Mouse (Mus musculus): ENCODE results near the gene Kif11.

The Kif11 gene

GRCm38 (mm10) chr19:37377404-37377990, 1.3 kb downstream of the Kif11 start:
- no peak for DNase-seq (ENCODE audit: low read depth, low spot score)

- no peak for DNase-seq (ENCODE audit: low read depth, low spot score)
These were observed 2.6 kb downstream of the Kif11 start for GRCm38 (mm10) chr19:37378816-37379215.

DNA sequence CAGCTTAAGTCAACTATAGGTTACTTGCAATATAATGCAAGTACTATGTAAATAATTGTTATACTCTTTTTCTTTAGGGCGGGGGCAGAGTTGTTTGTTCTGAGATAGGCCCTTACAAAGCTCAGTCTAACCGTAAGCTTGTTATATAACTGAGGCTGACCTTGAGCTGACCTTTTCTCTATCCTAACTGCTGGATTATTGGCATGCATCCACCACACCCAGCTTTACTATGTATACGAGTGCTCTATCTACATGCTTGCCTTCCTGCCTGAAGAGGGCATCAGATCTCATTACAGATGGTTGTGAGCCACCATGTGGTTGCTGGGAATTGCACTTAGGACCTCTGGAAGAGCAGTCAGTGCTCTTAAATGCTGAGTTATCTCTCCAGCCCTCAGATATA, 9.9 kb downstream of the Kif11 start:
- DNase-seq (ENCODE audit: low read depth, low spot score) = no peak

DNA sequence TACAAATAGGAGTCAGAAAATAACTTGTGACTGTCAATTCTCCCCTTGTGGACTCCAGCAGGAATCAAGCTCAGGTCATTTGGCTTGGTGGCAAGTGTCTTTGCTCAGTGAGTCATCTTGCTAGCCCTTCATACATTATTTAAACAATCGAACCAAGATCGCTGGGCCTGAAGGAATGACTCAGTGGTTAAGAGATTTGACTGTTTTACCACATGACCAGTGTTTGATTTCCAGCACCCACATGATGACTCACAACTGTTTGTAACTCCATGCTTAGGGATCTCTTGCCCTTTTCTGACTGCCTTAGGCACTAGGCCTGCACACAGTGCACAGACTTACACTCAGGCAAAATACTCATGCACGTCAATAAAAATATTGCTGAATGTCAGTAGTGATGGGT, 15.7 kb downstream of the Kif11 start:
- no peak for DNase-seq (ENCODE audit: low read depth, low spot score)

DNA sequence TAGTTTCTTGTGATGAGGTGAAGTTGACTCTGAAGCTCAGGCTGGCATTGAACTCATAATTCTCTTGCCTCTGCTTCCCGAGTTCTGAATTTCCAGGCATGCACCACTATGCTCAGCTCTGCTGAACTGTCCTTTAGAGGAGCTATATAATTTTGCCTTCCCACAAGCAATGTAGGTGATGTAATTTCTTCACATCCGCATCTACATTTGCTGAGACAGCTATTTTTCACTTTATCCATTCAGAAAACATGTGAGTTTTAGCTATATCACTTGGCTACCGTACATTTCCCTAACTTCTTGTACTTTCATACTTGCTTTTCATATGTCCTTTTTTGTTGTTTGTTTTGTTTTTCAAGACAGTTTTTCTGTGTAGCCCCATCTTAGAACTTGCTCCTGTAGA, 20.1 kb downstream of the Kif11 start:
- no peak for DNase-seq (ENCODE audit: low read depth, low spot score)

DNA sequence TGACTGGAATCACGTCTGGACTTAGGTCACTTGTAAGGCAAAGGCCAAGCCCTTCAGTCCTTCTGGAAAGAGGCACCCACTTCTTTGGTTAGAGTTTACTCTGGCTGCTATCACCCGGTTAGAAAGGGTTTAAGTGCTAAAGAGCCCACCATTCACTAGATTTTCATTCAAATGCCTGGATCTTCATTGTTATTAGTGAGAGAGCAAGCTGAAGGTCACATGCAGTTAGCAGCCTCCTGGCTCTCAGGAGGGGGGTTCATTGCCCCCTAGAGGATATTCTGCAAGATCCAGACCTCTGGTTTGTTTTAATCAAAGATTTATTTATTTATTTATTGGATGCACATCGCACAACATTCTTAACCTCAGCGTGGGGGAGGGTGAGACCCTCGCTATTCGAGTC, 24.7 kb downstream of the Kif11 start:
- no peak for DNase-seq (ENCODE audit: low read depth, low spot score)

DNA sequence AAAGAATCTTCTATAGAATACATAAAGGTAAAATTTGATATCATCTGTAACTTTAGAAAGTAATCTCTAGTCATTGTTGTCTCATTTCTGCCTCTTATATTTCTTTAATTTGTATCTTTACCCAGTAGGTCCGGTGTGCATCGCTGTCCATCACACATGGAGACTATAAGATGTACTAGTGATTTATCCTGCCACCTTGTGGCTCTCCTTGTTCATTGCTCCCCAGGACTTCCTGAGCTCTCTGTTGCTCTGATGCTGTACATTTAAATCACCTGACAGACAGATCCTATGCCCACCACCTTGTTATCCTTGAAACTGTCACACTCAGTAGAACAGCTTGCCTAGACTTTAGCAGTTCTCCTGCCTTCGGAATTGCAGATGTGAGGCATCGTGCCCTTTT, 42.1 kb downstream of the Kif11 start:
- no peak for DNase-seq (ENCODE audit: low read depth, low spot score)

- peak; percentile 41 for DNase-seq (ENCODE audit: low read depth, low spot score)
These were observed 43.4 kb downstream of the Kif11 start for GRCm38 (mm10) chr19:37419613-37420012.

DNA sequence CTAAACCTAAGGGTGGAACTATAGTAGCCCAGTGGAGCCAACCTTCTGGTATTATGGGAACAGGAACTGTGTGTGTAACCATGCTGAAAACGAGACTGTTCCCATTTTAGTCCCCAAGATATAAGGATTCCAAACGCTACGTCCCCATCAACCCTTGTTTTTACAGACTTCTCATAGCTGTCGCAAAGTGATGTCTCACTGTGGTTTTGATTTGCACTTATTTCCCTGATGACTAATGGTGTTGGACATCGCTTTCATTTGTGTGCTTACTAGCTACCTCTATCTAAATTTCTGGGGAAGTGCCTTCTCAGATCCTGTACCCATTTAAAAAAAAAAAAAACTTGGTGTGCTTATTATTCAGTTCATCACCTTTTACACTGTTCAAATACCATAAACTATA, 52.4 kb downstream of the Kif11 start:
- DNase-seq (ENCODE audit: low read depth, low spot score) = no peak

DNA sequence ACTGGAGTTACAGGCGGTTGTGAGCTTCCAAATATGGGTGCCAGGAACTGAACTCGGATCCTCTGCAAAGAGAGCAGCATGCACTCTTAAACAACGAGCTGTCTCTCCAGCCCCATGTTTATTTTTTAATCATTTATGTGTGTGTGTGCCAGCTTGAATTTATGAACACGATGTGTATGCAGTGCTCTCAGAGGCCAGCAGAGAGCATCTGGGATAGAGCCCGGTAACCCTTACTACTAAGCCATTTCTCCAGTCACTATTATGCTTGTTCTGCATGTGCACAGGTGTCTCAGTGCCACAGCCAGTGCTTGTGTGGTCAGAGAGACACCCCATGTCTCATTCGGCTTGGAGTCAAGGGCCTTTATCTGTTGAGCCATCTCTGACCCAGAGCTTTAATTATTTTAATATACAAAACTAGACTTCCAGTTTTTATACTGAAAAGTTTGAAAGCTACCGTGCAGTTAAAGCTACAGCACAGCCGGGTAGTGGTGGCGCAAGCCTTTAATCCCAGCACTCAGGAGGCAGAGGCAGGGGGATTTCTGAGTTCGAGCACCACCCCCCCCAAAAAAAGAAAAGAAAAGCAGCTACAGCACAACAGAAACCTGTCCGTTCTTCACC, 55.0 kb downstream of the Kif11 start:
- DNase-seq (ENCODE audit: low read depth, low spot score) = no peak

- DNase-seq (ENCODE audit: low read depth, low spot score) = no peak
These were observed 56.8 kb downstream of the Kif11 start for GRCm38 (mm10) chr19:37432868-37433570.

- DNase-seq (ENCODE audit: low read depth, low spot score) = no peak
These were observed 57.7 kb downstream of the Kif11 start for GRCm38 (mm10) chr19:37433895-37434262.

- DNase-seq (ENCODE audit: low read depth, low spot score) = no peak
These were observed 58.2 kb downstream of the Kif11 start, which contains the start of gene Hhex for GRCm38 (mm10) chr19:37434263-37434951. Gene Hhex, plus strand, starts transcription at chr19:37434810.

GRCm38 (mm10) chr19:37435041-37435852, 59.0 kb downstream of the Kif11 start:
- DNase-seq (ENCODE audit: low read depth, low spot score) = no peak

GRCm38 (mm10) chr19:37435853-37436174, 59.6 kb downstream of the Kif11 start:
- DNase-seq (ENCODE audit: low read depth, low spot score) = no peak

DNA sequence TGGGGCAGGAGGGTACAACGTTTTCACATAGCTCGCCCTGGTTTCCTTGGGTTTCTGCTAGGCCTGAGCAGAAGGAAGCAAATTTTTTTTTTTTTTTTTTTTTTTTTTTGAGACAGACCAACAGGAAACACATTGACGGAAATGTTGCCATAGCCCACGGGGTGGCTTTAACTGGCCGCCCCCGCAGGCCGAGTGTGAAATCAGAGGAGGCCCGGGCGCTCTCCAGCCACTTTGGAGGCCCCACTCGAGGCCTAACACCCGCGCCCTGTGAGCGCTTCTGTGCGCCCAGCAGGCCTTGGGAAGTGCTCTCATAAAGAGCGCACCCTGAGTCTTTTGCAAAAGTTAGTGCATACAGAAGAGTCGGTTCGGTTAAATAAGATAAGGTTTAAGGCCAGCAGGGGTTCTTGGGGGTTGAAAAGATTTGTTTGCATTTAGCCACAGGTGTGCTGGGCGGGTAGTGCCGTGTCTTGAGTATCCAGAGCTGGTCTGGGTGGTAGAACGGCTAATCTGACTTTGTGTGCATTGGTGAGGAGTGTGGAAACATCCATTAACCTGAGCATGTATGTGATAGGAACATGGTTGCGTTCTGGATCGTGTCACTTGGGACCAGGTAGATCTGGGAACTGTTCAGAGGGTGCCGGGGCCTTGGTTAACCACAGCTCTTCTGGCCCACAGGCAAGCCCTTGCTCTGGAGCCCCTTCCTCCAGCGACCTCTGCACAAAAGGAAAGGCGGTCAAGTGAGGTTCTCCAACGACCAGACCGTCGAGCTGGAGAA, 60.5 kb downstream of the Kif11 start:
- DNase-seq (ENCODE audit: low read depth, low spot score) = no peak

DNA sequence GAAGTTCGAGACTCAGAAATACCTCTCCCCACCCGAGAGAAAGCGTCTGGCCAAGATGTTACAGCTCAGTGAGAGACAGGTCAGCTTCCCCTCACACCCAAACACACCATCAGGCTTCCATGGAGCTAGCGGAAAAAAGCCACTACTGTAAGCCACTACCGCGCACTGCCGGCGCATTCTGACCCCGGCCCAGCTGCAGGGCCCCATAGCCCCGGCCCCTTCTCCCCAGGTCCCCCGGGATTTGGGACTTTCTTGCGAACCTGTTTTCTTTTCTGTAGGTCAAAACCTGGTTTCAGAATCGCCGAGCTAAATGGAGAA, 61.0 kb downstream of the Kif11 start:
- no peak for DNase-seq (ENCODE audit: low read depth, low spot score)

DNA sequence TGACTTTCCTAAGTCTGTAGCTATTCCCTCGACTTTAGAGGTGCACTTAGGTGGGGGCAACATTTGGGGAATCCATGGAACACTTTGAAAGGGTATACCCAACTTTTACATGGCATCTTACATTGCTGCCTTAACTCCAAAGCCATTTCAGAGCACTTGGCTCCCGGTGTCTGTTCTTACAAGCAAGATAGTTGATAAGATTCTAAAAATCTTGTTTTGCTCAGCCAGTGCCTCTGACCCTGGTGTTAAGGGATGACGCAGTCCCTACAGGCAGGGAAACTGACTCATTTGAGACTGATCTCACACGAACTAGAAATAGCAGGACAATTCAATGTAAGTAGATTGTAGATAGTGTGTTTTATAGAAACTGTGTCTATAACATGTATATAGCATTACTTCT, 64.0 kb downstream of the Kif11 start:
- DNase-seq (ENCODE audit: low read depth, low spot score) = no peak

DNA sequence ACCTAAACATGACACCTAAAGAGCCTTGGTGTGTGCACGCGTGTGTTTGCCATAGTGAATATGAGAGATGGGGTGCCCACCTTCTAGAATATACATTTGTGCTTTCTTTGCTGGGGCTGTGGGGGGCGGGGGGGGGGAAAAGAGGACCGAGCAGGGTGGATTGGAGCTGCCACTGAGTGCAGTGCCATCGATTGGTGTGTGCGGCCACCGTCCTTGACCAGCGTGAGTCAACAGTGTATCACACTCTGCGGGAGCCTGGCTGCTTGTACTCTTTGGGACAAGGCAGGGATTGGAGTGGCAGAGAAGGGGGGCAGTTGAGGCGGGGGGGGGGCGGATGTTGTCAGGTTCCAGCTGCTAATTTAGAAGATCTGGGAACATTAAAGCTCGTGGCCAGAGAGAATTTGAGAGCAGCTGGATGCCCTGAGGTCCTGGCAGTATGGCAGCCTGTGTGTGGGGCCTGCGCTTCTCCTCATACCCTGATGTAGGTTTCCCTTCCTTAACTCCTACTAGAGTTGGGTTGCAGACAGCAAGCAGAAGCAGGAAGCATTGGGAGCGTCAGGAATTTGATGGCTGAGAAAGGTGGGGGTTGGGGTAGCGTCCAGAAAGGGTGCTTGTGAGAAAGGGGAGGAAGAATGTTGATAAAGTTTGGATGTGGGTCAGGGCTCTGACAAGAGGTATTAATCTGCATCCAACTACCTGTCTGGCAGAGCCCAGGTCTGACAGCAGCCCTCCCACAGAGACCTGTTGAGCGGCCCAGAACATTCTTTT, 64.7 kb downstream of the Kif11 start:
- no peak for DNase-seq (ENCODE audit: low read depth, low spot score)

GRCm38 (mm10) chr19:37442524-37443286, 66.5 kb downstream of the Kif11 start:
- DNase-seq (ENCODE audit: low read depth, low spot score) = no peak
